Mouse (Mus musculus) stomach, embryonic 15.5 days (tissue): ENCODE results near the gene Prickle3. TPM values are rescaled to one million over a fixed set of nuclear protein-coding genes. Genes with fewer than 3 reads are reported as not detected.

Experiments used
- ATAC-seq: fragments of 200-750 bp; cut with Nextera tagmentation; 2 replicates; pipeline ENCODE4 v1.8.0; 2017; ENCODE audit warnings: low read depth, moderate number of reproducible peaks, moderate TSS enrichment; ENCODE audit not compliant: insufficient read depth, low FRiP score
- H3K27ac ChIP-seq: fragments of 300-500 bp; sonication (generic); 2 replicates; pipeline ENCODE4 v1.5.1; 2015; ENCODE audit warnings: mild to moderate bottlenecking, inconsistent platforms
- H3K27me3 ChIP-seq: fragments of 300-500 bp; sonication (generic); replicated peaks from 2 replicates; pipeline ENCODE4 v1.6.1; 2015; ENCODE audit warnings: inconsistent platforms
- H3K36me3 ChIP-seq: fragments of 300-500 bp; sonication (generic); 2 replicates; pipeline ENCODE4 v1.6.1; 2015; ENCODE audit warnings: inconsistent platforms
- H3K4me1 ChIP-seq: fragments of 300-500 bp; sonication (generic); 2 replicates; pipeline ENCODE4 v1.6.1; 2015; ENCODE audit warnings: inconsistent platforms
- H3K4me2 ChIP-seq: fragments of 300-500 bp; sonication (generic); 2 replicates; pipeline ENCODE4 v1.6.1; 2015; ENCODE audit warnings: mild to moderate bottlenecking, inconsistent platforms
- H3K4me3 ChIP-seq: fragments of 300-500 bp; sonication (generic); replicated peaks from 2 replicates; pipeline ENCODE4 v1.5.1; 2015; ENCODE audit warnings: inconsistent platforms
- H3K9ac ChIP-seq: fragments of 300-500 bp; sonication (generic); 2 replicates; pipeline ENCODE4 v1.6.1; 2015; ENCODE audit warnings: inconsistent platforms
- H3K9me3 ChIP-seq: fragments of 300-500 bp; sonication (generic); 2 replicates; pipeline ENCODE4 v1.6.1; 2016; ENCODE audit warnings: inconsistent platforms
- WGBS: fragments of 180-500 bp; shearing (Covaris S2); methylation state at CpG from one replicate; pipeline ENCODE4 v1.1.7; 2015; 5-methylcytosine and 5-hydroxymethylcytosine counted together
- polyA plus RNA-seq: library from polyadenylated mRNA; unstranded; fragments of >200 nt; fragmentation: Nextera tagmentation; extraction: Ambion mirVana; gene quantifications from 2 replicates; pipeline ENCODE4 v1.2.1, GENCODE M21; 2015

Prickle3 gene
- 10.7 and 10.8 TPM in 2 replicates for polyA plus RNA-seq

- H3K36me3 ChIP-seq: no peaks in the 10 kb centered on the region
- no peaks in the 10 kb centered on the region for H3K9me3 ChIP-seq
- H3K27me3 ChIP-seq: no peaks in the 10 kb centered on the region
- H3K4me2 ChIP-seq: peak within 1 kb of the TSS; percentile 54
- peak within 1 kb of the TSS; percentile 49 for H3K4me3 ChIP-seq
- H3K9ac ChIP-seq: peak within 1 kb of the TSS; percentile 52; the same call in 1 of the 2 replicates
- no peaks in the 10 kb centered on the region for H3K4me1 ChIP-seq
- peak; percentile 67 for ATAC-seq
- peak within 1 kb of the TSS; percentile 80 for H3K27ac ChIP-seq
- 19% methylated on average over 26 of the region's 26 CpGs for WGBS
Measured at GRCm38 (mm10) chrX:7657221-7657639, at the start of gene Prickle3. Gene Prickle3 (plus strand): TSS chrX:7657260.

DNA sequence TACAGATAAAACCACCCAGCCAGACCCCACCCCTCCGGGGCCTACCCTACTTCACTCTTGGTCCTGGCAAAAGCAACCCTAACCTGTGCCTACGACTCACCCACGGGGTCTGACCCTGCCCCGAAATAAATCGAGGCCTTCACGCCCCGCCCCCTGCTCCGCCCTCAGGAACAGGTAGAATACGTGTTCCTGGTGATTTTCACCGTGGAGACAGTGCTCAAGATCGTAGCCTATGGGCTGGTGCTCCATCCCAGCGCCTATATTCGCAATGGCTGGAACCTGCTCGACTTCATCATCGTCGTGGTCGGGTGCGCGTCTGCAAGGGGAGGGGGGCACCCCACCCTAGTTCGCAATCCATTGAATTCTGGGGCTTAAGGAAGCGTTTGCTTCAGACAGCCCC, 47.0 kb upstream of the Prickle3 start:
- no peaks in the 10 kb centered on the region for H3K36me3 ChIP-seq
- 31% methylated on average over 21 of the region's 21 CpGs for WGBS
- H3K4me3 ChIP-seq: peak overlapping the region; percentile 40
- no peaks in the 10 kb centered on the region for H3K27me3 ChIP-seq
- H3K4me1 ChIP-seq: no peaks in the 10 kb centered on the region
- no peak overlapping the region for H3K9ac ChIP-seq
- no peak; the same call in 1 of the 2 replicates for ATAC-seq
- peak overlapping the region; percentile 81 for H3K4me2 ChIP-seq
- H3K27ac ChIP-seq: no peak overlapping the region
- H3K9me3 ChIP-seq: no peaks in the 10 kb centered on the region

DNA sequence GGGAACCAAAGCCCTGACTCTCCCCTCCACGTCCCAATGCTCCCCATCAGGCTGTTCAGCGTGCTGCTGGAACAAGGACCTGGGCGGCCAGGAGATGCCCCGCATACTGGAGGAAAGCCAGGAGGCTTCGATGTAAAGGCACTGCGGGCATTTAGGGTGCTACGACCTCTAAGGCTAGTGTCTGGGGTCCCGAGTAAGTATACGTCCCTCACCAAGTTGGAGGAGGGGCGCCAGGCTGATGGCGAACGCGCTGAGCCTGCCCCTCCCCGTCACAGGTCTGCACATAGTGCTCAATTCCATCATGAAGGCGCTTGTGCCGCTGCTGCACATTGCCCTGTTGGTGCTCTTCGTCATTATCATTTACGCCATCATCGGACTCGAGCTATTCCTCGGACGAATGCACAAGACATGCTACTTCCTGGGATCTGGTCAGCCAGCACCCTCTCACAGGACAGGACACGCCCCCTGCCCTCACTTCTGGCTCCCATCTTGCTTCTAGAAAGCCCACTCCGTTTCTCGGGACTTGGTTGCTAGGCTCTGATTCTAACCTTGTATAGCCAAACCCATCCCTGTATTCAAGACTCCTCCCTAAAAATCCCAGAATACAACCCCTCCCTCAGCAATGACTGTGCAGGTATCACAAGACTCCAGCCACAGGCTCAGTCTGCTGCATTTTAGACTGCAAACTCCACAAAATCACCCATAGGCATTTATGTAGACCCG, 46.4 kb upstream of the Prickle3 start:
- H3K4me1 ChIP-seq: no peaks in the 10 kb centered on the region
- 30% methylated on average over 26 of the region's 26 CpGs for WGBS
- no peak for ATAC-seq

GRCm38 (mm10) chrX:7617889-7618551, 39.0 kb upstream of the Prickle3 start:
- Histone ChIP-seq H3K9me3 (no peaks in the 10 kb centered on the region), H3K36me3 (no peaks in the 10 kb centered on the region), H3K9ac (no peak overlapping the region), H3K4me2 (no peak overlapping the region), H3K4me1 (no peaks in the 10 kb centered on the region), H3K27ac (no peak overlapping the region), H3K27me3 (no peaks in the 10 kb centered on the region), H3K4me3 (no peak overlapping the region)
- ATAC-seq: no peak
- 76% methylated on average over 12 of the region's 12 CpGs for WGBS

More for the DNA sequence above, 46.4 kb upstream of the Prickle3 start:
- H3K9me3 ChIP-seq: no peaks in the 10 kb centered on the region
- H3K27me3 ChIP-seq: no peaks in the 10 kb centered on the region
- peak overlapping the region; percentile 81 for H3K4me2 ChIP-seq
- no peak overlapping the region for H3K27ac ChIP-seq
- no peak overlapping the region for H3K9ac ChIP-seq
- H3K4me3 ChIP-seq: peak overlapping the region; percentile 40
- H3K36me3 ChIP-seq: no peaks in the 10 kb centered on the region

GRCm38 (mm10) chrX:7632560-7632959, 24.5 kb upstream of the Prickle3 start:
- Histone ChIP-seq H3K4me3 (no peak overlapping the region), H3K27me3 (no peaks in the 10 kb centered on the region), H3K36me3 (no peaks in the 10 kb centered on the region), H3K9ac (no peak overlapping the region), H3K9me3 (no peaks in the 10 kb centered on the region), H3K27ac (no peak overlapping the region), H3K4me1 (no peaks in the 10 kb centered on the region), H3K4me2 (no peak overlapping the region)
- 85% methylated on average over 6 of the region's 6 CpGs for WGBS
- no peak for ATAC-seq

DNA sequence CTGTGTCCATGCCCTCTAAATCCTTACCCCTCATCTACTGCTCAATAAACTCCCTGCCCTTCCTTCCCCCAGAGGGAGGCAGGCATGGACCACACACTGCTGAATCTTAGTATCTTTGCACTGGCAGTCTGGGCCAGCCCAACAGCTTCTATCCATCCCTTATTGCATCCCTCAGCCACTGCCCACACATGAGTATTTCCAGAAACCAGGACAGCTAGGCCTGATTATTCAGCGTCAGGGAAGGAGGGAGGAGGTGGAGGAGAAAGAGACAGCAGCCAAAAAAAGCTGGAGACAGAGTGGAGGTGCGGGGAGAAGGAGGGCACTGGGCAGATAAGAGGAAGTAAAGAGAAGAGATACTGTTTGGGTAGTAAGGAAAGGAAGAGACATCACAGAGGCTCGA, 22.0 kb upstream of the Prickle3 start:
- Histone ChIP-seq H3K36me3 (no peaks in the 10 kb centered on the region), H3K4me2 (no peak overlapping the region), H3K9ac (no peak overlapping the region), H3K4me1 (no peaks in the 10 kb centered on the region), H3K27ac (no peak overlapping the region), H3K27me3 (no peaks in the 10 kb centered on the region), H3K9me3 (no peaks in the 10 kb centered on the region), H3K4me3 (no peak overlapping the region)
- WGBS: 60% methylated on average over 3 of the region's 3 CpGs
- ATAC-seq: no peak

- no peaks in the 10 kb centered on the region for H3K36me3 ChIP-seq
- H3K4me1 ChIP-seq: no peaks in the 10 kb centered on the region
- peak; percentile 81 for ATAC-seq
- 22% methylated on average over 37 of the region's 42 CpGs for WGBS
- no peaks in the 10 kb centered on the region for H3K27me3 ChIP-seq
- no peaks in the 10 kb centered on the region for H3K9me3 ChIP-seq
- peak within 1 kb of the TSS; percentile 30 for H3K4me3 ChIP-seq
- peak within 1 kb of the TSS; percentile 50 for H3K4me2 ChIP-seq
- H3K9ac ChIP-seq: no peak within 1 kb of the TSS
- H3K27ac ChIP-seq: no peak within 1 kb of the TSS
Measured at GRCm38 (mm10) chrX:7638401-7639091, 18.5 kb upstream of the Prickle3 start, which contains the start of gene Syp. Gene Syp (plus strand): TSS chrX:7638471.

GRCm38 (mm10) chrX:7639536-7640325, 17.3 kb upstream of the Prickle3 start:
- WGBS: 16% methylated on average over 13 of the region's 13 CpGs
- Histone ChIP-seq H3K4me2 (no peak overlapping the region), H3K4me1 (no peaks in the 10 kb centered on the region), H3K9ac (no peak overlapping the region), H3K9me3 (no peaks in the 10 kb centered on the region), H3K27me3 (no peaks in the 10 kb centered on the region), H3K36me3 (no peaks in the 10 kb centered on the region), H3K4me3 (no peak overlapping the region), H3K27ac (no peak overlapping the region)
- ATAC-seq: no peak

DNA sequence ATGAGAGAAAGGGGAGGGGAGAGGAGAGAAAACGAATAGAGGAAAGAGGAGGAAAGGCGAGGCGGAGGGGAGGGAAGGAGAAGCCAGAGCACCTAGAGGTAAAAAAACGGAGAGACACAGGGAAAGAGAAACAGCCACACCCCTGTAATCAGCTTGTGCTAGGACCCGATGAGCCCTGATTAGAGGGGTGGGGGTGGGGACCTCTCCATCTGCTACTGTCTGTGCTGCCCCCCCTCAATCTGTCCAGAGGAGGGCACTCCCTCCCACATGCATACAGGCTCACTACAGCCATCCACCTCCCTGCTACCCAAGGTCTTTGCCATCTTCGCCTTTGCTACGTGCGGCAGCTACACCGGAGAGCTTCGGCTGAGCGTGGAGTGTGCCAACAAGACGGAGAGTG, 16.3 kb upstream of the Prickle3 start:
- H3K4me2 ChIP-seq: no peak overlapping the region
- no peaks in the 10 kb centered on the region for H3K27me3 ChIP-seq
- no peak overlapping the region for H3K4me3 ChIP-seq
- no peaks in the 10 kb centered on the region for H3K36me3 ChIP-seq
- WGBS: 25% methylated on average over 12 of the region's 12 CpGs
- H3K27ac ChIP-seq: no peak overlapping the region
- no peaks in the 10 kb centered on the region for H3K9me3 ChIP-seq
- no peaks in the 10 kb centered on the region for H3K4me1 ChIP-seq
- no peak for ATAC-seq
- H3K9ac ChIP-seq: no peak overlapping the region

GRCm38 (mm10) chrX:7645349-7645748, 11.7 kb upstream of the Prickle3 start:
- Histone ChIP-seq H3K27ac (no peak overlapping the region), H3K4me1 (no peaks in the 10 kb centered on the region), H3K9me3 (no peaks in the 10 kb centered on the region), H3K4me2 (no peak overlapping the region), H3K27me3 (no peaks in the 10 kb centered on the region), H3K36me3 (no peaks in the 10 kb centered on the region), H3K9ac (no peak overlapping the region), H3K4me3 (no peak overlapping the region)
- WGBS: 13% methylated on average over 5 of the region's 5 CpGs
- ATAC-seq: no peak

DNA sequence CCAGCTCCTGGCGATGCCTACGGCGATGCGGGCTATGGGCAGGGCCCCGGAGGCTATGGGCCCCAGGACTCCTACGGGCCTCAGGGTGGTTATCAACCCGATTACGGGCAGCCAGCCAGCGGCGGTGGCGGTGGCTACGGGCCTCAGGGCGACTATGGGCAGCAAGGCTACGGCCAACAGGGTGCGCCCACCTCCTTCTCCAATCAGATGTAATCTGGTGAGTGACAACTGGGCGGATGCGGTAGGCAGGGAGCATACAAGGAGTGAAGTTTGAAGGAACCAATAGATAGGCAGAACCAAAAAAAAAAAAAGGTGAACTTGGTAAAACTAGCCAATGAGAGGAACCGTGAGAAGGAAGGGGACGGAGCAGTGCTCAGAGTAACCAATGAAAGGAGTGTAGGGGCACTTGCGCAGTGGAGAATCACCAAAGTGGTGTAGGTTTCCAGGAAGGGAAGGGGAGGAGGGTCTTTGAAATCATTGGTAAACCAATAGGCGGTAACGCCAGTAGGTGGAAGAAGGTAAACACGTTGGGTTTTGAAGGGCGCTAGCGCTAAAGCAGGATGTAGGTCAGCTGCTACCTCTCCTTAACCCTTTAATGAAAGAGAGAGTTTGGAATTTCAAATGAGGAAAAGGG, 8.3 kb upstream of the Prickle3 start:
- 17% methylated on average over 25 of the region's 25 CpGs for WGBS
- no peaks in the 10 kb centered on the region for H3K9me3 ChIP-seq

More for the DNA sequence above, 8.3 kb upstream of the Prickle3 start:
- Histone ChIP-seq H3K36me3 (no peaks in the 10 kb centered on the region), H3K27ac (peak overlapping the region; percentile 84), H3K4me2 (peak overlapping the region; percentile 53), H3K27me3 (no peaks in the 10 kb centered on the region), H3K4me3 (peak overlapping the region; percentile 47), H3K4me1 (no peaks in the 10 kb centered on the region), H3K9ac (peak overlapping the region; percentile 40; the same call in 1 of the 2 replicates)
- peak; percentile 96 for ATAC-seq
